ENCODE assay signal across 8 mouse cellular contexts in genomic region chr15:98630540-98630939, GRCm38 (mm10). TPM values are rescaled to one million over a fixed set of nuclear protein-coding genes. Genes with fewer than 3 reads are reported as not detected.
DNase-seq lines count a peak whose midpoint lies in the region; ATAC-seq and TF ChIP-seq lines count a peak whose summit lies in the region.

Gene Cacnb3 (plus strand): TSS chr15:98630840.

- TF ChIP-seq CTCF in thymus, adult 2 months (IDR thresholded peaks at IDR 0.05; ENCODE audit: borderline replicate concordance, control insufficient read depth, extremely low read depth, insufficient read depth, low read length, poor library complexity): no peak

- no peaks in the 10 kb centered on the region for H3K36me3 ChIP-seq in thymus, adult 2 months (ENCODE audit: control insufficient read depth, insufficient read depth, low read length)
- no peaks in the 10 kb centered on the region for H3K36me3 ChIP-seq in neural tube, embryonic 13.5 days

- peaks cover 31% of the 10 kb centered on the region for H3K4me1 ChIP-seq in thymus, adult 2 months (replicated peaks; ENCODE audit: control insufficient read depth, insufficient read depth, low read length)
- H3K4me1 ChIP-seq in neural tube, embryonic 13.5 days (replicated peaks): peaks cover 66% of the 10 kb centered on the region

- no peak within 1 kb of the TSS for H3K27ac ChIP-seq in thymus, adult 2 months (ENCODE audit: control insufficient read depth, insufficient read depth, low read length)
- peak within 1 kb of the TSS; percentile 96; the same call in 1 of the 2 replicates for H3K27ac ChIP-seq in neural tube, embryonic 13.5 days (replicated peaks)

- H3K27me3 ChIP-seq in thymus, adult 2 months (ENCODE audit: control insufficient read depth, insufficient read depth, low read length): peaks cover 8% of the 10 kb centered on the region; the same call in 1 of the 2 replicates
- H3K27me3 ChIP-seq in neural tube, embryonic 13.5 days: peaks cover 22% of the 10 kb centered on the region

- TF ChIP-seq POLR2A in thymus, adult 2 months (IDR thresholded peaks at IDR 0.05; ENCODE audit: control insufficient read depth, extremely low read depth, insufficient read depth, low read length, poor library complexity): no peak

- no peaks in the 10 kb centered on the region for H3K9me3 ChIP-seq in neural tube, embryonic 13.5 days

- peak within 1 kb of the TSS; percentile 88 for H3K4me2 ChIP-seq in neural tube, embryonic 13.5 days

- WGBS in thymus, adult 2 months: 19% methylated on average over 4 of the region's 4 CpGs
- WGBS in neural tube, embryonic 13.5 days: 31% methylated on average over 4 of the region's 4 CpGs

- H3K4me3 ChIP-seq in thymus, adult 2 months (ENCODE audit: control insufficient read depth, insufficient read depth, low read length): no peak within 1 kb of the TSS
- peak within 1 kb of the TSS; percentile 62 for H3K4me3 ChIP-seq in neural tube, embryonic 13.5 days

- peak within 1 kb of the TSS; percentile 94 for H3K9ac ChIP-seq in neural tube, embryonic 13.5 days

- no peak for ATAC-seq in neural tube, embryonic 13.5 days (ENCODE audit: low read depth)

- DNase-seq in gastrocnemius, postnatal 10 days: no peak
- no peak for DNase-seq in gastrocnemius, postnatal 25 days
- DNase-seq in thymus, adult 2 months: no peak
- no peak for DNase-seq in thymus, postnatal 14 days
- no peak for DNase-seq in layer of hippocampus, postnatal 14 days (ENCODE audit: low spot score in 2 of 2)
- DNase-seq in kidney, postnatal 25 days: no peak
- DNase-seq in thymus, adult 18-20 months: no peak

RNA-seq across cellular contexts. Expression of gene Cacnb3, which starts in this region (rescaled TPM):
- 10 to 100 TPM; 12.0 to 15.4 TPM for total RNA-seq in gastrocnemius, postnatal 10 days (2021)
- total RNA-seq in gastrocnemius, postnatal 25 days (2021): 1 to 10 TPM; 3.4 to 4.1 TPM
- 102 and 127 TPM in 2 replicates for polyA plus RNA-seq in thymus, adult 2 months (2012; rRNA removed)
- 100 to 1,000 TPM; 159 to 168 TPM for total RNA-seq in layer of hippocampus, postnatal 14 days (2021)
- polyA plus RNA-seq in neural tube, embryonic 13.5 days (2015; fragmentation: Nextera tagmentation; extraction: Ambion mirVana): 124 and 137 TPM in 2 replicates

Comparison
In these comparisons a context has a peak if more than half of its experiments do, and no peak if none do; other contexts are left out.
1. RNA of gene Cacnb3 (total RNA-seq): 159 to 168 TPM in layer of hippocampus, postnatal 14 days; 12.0 to 15.4 TPM in gastrocnemius, postnatal 10 days and 3.4 to 4.1 TPM in gastrocnemius, postnatal 25 days; every median in the first group is over 4 times any median in the second.